Mouse (Mus musculus) testis, postnatal 10 days (tissue): Measurements from ENCODE around the gene Mcpt9.
"Not testable (repeated sequence)": the region's sequence is repeated elsewhere in the genome, so short reads cannot be mapped to it uniquely, and the experiment has no call there.

Experiments used
- DNase-seq: peaks from one replicate; pipeline ENCODE4 v3.0.0; 2021; ENCODE audit warnings: low spot score

Mcpt9 gene

GRCm38 (mm10) chr14:56030395-56030794 is at the start of gene Mcpt9:
Gene Mcpt9 (minus strand): TSS chr14:56030495.
- DNase-seq = not testable (repeated sequence)

DNA sequence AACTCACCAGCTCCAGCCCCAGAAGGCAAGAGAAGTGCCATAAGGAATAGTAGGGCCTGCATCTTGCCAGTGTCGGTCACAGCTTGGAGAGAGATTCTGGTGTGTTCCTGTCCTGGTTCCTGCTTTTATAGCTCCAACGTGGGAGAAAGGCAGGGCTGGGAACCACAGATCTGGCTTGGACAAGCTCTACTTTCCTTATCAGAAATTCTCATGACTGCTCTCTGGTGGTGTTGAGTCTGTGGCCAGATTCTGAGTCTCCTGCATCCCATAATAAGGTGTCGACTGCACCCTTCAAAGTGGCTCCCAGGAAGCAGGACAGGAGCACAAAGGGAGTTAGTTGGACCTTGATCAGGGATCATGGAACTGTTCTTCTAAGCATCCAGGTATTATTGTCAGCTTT is 31.9 kb upstream of the Mcpt9 start, which contains the start of gene Mcpt4:
Gene Mcpt4 (minus strand): TSS at position 101 of the 400 bp plus-strand sequence.
- DNase-seq = not testable (repeated sequence)

DNA sequence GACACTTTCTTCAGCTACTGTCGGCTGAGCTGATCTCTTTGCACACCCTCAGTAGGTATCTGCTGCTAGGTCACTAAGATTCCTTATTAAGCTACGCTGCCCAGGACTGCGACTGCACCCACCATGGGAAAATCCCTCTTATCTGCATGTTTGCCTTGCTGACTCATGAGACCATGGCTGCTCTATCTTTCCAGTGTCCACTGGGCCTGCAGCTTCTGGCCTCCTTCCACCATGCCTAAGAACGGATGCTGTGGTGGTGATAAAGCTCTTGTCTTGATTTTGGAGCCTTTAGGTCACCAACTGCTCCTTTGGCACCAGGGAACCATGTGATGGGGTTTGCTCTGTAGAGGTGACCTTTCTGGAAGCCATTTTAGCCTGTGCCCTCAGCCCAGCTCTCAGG is 27.4 kb upstream of the Mcpt9 start:
- DNase-seq = no peak

- DNase-seq = no peak
These were observed 25.1 kb upstream of the Mcpt9 start for GRCm38 (mm10) chr14:56055408-56055807.

DNA sequence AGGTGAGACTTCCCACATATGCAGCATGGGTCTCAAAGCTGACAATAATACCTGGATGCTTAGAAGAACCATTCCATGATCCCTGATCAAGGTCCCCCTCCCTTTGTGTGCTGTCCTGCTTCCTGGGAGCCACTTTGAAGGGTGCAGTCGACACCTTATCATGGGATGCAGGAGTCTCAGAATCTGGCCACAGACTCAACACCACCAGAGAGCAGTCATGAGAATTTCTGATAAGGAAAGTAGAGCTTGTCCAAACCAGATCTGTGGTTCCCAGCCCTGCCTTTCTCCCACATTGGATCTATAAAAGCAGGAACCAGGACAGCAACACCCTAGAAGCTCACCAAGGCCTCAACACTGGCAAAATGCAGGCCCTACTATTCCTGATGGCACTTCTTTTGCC is 11.5 kb upstream of the Mcpt9 start, which contains the start of gene Mcpt2:
Gene Mcpt2 (plus strand): TSS at position 250 of the 400 bp plus-strand sequence.
- not testable (repeated sequence) for DNase-seq

GRCm38 (mm10) chr14:56034433-56034832 is 4.1 kb upstream of the Mcpt9 start:
- no peak for DNase-seq

DNA sequence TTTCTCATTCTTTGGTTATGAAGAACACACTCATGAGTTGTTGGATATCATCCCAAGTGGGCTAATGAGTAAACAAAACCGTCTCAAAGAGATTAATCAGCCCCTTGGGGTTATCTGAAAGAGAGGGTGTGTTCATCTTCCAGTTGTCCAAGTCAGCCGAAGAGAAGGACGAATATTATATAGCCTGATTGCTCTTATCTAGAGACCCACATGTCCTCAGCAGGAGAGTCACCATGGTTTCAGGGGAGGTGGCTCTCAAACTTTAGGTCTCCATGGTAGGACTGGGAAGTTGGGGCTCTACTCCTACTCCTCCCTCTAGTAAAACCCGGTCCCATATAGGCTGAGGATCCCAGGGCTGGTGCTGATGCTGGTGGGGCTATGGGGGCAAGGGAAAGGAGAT is 9.0 kb downstream of the Mcpt9 start:
- not testable (repeated sequence) for DNase-seq

DNA sequence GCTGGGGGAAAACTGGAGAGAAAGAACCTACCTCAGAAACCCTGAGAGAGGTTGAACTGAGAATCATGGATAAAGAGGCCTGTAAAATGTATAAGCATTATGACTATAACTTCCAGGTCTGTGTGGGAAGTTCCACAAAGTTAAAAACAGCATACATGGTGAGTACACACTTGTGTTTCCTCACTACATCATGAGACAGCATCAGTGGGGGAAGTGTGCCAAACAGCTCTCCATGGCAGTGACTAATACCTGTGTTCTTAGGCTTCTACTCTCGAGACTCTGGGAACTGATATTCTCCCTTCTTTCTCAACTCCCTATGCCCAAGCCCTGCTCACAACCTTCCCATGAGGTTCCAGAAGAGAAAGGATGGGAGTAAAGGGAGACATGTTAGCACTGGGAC is 10.8 kb downstream of the Mcpt9 start:
- no peak for DNase-seq

DNA sequence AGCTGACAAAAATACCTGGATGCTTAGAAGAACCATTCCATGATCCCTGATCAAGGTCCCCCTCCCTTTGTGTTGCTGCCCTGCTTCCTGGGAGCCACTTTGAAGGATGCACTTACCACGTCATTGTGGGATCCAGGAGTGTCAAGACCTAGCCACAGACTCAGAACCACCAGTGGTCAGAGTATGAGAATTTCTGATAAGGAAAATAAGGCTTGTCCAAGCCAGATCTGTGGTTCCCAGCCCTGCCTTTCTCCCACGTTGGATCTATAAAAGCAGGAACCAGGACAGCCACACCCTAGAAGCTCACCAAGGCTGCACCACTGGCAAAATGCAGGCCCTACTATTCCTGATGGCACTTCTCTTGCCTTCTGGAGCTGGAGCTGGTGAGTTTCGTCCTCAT is 12.6 kb downstream of the Mcpt9 start, which contains the start of gene Mcpt1:
Gene Mcpt1 (plus strand): TSS at position 301 of the 400 bp plus-strand sequence.
- DNase-seq = not testable (repeated sequence)

GRCm38 (mm10) chr14:56013924-56014323 is 16.4 kb downstream of the Mcpt9 start:
- DNase-seq = no peak

DNA sequence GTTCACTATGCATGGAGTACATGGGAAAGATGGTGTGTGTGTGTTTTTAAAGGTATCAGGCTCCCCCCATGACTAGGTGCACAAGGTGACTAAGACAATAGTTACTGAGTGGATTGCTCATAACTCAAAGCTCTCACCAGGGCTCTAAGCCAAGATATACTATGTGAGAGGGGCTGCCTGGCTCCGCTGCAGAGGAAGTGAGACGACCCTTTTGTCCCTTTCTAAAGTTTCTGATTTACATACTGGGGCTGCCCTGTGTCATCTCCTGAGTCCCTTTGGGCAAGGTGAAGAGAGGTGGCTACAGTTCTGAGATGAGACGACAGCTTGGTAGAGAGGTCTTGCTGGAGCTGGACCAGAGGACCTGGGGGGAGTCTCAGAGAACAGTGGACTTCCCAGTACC is 17.1 kb downstream of the Mcpt9 start:
- no peak for DNase-seq

GRCm38 (mm10) chr14:55987464-55987863 is 42.8 kb downstream of the Mcpt9 start:
- DNase-seq = not testable (repeated sequence)
